Mouse (Mus musculus) brain, embryonic 18.5 days (tissue): ENCODE results near the gene Als2.

Source experiments
- DNase-seq: peaks from one replicate; pipeline ENCODE4 v3.0.0-alpha.2; 2012; ENCODE audit warnings: low read depth, low spot score

The Als2 gene

DNA sequence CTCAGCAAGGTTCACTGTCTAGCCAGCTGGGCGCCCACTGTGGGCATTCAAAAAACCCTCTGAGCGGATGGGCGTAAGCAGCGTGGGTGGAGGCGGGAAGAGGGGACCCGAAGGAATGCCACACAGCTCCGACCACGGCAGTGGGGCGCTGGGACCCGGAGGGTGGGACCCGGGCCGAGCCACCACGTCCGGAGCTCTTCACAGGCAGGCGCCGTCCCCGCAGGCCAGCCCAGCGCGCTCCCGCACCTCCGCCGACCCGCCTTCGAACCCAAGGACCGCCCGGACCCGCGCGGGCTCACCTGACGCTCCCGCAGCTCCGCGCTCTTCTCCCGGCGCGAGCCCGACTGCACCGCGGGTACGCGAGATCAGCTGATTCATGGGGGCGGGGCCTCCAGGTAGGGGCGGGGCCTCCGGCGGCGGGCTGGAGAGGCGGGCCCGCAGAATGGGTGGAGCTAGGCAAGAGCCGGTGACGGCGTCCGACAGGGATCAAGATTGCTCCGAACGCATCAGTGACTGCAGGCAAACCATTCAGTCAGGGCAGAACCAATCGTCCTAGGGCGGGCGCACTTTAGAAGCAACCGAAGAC lies at the start of gene Als2:
Gene Als2 (minus strand): TSS at position 376 of the 586 bp plus-strand sequence.
- DNase-seq, result peak; percentile 93

DNA sequence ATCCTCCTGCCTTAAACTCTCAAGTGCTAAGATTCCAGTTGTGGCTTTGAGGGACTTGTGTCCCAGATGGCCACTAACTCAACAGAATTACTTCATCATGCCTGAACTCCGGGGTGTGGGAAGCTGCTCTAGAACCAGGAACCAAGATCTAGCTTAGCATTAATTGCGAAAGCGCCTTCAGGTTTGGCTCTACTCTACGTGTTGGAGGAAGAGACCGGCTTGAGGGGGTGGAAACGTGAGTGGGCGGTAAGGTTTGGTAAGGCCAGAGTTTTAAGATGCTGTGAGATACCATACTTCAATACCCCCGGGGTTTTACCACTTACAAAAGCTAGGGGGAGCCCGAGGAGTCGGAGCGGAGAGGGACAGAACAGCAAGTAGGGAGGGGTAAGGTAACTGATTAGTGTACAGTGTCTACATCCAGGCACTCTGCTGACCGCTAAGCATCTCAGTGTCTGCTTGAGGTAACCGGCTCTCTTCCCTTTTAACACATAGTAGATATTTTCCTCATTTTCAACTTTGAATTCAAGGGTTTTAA lies 49.4 kb upstream of the Als2 start:
- DNase-seq, result no peak

DNA sequence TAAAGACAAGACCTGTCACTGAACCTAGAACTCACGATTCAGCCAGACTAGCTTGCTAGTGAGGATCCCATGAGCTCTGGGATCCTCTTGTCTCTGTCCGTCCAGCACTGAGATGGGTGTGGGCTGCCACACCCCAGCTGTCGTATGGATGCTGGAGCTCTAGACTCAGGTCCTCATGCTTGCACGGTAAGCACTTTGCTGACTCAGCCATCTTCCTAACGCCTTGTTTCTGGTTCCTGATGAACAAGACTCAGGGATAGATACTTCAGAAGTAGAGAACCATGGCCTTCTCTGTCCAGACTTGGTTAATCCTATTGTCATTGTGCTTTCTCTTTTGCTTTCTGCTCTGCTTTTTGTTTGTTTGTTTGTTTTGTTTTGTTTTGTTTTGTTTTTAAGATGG lies 48.8 kb upstream of the Als2 start:
- no peak for DNase-seq

DNA sequence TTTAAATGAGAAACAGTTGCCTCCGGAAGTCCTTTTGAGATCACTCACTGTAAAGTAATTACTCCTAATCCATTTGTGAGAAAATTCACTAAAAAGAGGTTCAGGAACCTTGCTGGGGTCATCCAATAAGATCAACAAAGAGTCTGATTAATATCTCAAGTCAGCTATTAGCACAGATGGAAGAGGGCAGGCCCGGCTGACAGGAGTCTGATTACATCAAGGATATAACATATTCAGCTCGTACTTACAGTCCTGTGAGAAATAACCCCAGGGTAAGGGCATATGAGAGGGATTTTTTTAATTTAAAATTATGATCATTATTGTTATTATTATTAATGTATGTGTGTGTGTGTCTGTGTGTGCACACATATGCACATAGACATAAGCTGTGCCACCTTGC lies 35.2 kb upstream of the Als2 start:
- no peak for DNase-seq

DNA sequence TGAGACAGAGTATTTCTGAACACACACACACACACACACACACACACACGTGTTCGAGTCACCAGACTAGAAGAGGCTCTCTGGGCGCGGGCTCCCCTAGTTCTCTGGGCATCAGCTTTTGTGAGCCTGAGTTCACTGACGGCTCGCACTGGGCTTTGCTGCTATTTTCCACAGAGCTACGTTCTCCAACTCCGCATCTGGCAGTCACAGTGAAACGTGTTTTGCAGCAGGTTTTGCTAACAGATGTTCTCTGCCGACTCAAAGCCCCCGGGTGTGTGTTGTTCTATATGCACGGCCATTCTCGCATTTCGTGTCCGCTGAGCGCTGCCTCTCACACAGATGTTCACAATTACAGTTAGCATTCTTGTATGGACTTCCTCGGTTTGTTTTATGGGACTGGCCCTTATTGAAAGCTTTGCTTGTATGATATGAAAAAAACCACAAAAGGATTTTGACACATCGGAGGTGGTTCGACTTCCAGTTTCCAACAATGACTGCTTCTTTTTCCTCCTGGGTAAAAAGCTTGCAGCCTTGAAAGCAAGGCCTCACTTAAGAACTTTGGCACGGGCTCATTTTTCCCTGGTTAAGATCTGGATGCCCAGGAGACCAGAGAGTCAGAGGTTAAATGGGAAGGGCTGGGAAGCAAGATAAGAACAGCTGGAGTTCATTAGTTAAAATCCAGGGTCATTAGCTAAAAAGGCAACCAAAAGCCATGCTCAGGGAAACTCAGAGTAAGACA lies 33.1 kb upstream of the Als2 start:
- peak; percentile 20 for DNase-seq

DNA sequence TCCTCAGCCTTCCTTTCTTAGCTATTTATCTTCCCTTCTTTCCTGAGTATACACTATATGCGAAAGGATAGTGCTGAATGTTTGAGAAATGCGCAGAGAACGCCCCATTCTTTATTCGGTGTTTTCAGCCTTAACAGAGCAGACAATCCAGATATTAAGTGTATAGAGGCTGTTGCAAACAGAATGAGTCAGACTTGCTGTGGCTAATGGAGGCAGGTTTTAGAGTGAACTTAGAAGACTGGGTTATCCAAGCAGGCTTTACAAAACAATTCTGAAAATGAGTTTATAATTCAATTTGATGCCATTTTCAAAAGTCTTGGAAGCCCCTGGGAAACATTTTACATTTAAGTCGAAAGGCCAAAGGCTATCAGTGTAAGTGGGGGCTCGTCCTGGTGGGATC lies 32.4 kb upstream of the Als2 start:
- no peak for DNase-seq

DNA sequence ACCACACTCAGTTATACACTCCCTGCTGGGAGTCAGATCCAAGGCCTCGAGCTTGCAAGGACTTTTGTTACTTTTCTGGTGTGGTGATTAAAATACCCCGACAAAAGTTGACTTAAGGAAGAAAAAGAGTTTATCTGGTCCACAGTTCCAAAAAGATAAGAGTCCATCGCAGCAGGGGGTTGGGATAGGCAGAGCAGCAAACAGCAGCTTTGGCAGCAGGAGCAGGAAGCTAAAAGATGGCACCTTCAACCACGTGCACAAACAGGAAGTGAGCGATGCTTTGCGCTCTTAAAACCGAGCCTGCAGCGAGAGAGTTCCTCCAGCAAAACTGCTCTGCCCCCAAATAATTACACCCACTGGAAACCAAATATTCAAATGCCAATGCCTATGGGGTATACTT lies 31.9 kb upstream of the Als2 start:
- DNase-seq, result no peak

DNA sequence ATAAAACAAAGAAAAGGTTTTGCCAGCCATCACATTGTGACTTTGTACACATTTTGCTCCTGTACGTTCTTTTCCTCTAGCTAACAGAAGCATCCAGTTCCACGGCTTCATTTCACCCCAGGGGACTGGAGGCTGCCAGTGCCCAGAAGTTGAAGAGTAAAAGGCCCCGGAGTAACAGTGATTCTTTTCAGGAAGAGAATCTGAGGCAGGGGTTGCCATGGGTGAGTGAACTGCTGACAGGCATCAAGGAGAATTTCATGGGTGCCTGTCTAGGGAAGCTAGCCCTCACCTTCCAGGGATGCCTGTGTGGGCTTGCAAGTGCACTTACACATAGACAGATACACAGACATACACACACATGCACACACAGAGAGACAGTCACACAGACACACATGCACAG lies 20.7 kb upstream of the Als2 start:
- DNase-seq, result no peak

DNA sequence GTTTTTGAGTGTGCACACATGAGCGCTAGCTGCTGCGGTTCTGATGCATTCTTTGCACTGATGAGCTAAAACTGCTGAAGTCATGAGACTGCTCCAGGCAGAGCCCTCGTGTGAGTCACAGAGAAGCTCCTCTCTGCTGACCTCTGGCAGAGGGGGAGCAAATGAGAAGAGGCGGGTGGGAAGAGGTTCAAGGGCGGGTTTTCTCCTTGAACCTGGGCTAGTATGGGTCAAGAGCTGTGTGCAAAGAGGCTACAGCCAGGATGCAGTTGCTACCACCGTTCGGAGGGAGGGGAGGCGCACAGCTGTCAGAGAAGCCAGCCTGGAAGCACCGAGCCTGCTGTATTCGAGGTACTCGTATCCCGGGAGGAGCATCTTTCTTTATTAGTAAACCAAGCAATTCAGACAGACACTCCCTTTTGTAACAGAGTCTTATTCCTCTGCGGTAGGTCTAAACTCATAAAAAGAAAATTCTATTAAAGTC lies 19.8 kb upstream of the Als2 start, which contains the start of gene Cdk15:
Gene Cdk15 (plus strand): TSS at position 156 of the 481 bp plus-strand sequence.
- no peak for DNase-seq

DNA sequence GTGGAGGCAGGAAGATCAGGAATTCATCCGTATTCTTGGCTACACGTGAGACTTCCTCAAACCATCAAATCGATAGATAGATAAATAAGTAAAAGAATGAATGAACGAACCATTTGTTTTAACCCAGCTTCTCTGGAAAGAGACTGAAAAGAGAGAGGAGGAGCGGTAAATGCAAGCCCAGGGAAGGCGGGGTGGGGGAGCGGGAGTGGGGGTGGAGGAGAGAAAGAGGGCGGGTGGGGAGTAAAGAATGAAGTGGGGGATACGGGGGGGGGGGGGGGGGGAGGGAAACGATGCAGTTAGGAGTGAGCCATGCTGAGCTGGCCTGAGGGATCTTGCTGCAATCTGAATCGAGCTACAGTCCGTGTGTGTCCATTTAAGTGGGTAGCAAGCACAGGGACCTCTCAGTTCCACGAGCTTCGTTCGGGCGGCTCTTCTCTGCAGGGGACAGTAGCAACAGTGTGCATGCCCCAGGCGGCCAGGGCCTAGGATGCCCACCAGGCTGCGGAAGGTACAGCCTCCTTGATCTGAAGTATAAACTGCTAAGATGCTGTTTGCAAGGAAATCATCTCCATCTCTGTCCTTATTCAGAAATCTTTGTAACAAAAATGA lies 16.4 kb upstream of the Als2 start:
- DNase-seq, result no peak

DNA sequence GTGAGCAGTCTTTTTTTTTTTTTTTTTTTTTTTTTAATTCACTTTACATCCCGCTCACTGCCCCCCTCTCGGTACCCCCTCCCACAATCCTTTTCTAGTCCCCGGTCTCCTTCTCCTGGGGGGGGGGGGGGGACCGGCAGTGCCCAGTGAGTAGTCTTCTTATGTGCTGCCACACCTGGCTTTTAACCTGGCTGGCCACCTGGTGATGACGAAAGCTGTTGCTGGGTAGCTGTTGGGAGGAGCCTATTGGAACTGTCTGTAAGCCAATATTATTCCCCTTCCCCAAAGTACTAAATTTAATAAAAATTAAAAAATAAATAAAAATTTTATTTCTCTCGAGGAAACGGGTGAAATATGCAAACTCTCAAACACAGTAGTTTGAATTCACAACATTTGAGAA lies 15.7 kb upstream of the Als2 start:
- no peak for DNase-seq

DNA sequence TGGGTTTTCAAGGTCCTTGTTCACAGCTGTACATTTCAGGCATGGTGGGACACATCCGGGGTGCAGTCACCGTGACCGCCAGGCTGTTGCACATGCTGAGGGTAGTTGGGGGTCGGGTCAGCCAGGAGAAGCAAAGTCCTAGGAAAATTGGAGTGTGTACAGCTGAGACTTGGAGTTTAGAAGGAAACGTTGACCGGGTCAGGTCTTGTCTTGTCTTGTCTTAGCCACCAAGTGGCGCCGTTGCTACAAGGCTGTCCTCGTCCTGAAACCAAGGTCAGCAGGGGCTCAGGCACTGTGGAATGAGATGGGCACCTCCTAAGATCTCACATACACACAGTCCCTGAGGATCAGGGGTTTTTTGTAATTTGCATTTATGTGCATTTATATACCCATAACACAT lies 10.6 kb upstream of the Als2 start:
- DNase-seq, result no peak

DNA sequence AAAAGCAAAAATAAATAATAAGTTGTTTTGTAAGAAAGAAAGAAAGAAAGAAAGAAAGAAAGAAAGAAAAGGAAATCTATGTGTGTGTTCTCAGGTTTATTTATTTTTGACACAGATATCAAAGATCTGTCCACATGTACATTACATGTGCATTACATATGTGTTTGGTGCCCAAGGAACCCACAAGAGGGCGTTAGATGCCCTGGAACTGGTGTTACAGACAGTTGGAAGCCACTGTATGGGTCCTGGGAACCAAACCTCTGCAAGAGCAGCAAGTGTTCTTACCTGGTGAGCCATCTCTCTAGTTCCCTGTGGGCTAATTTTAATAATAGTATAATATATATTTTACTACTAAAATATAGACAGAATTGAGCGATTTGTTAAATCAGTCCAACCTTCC lies 6.7 kb upstream of the Als2 start:
- no peak for DNase-seq

DNA sequence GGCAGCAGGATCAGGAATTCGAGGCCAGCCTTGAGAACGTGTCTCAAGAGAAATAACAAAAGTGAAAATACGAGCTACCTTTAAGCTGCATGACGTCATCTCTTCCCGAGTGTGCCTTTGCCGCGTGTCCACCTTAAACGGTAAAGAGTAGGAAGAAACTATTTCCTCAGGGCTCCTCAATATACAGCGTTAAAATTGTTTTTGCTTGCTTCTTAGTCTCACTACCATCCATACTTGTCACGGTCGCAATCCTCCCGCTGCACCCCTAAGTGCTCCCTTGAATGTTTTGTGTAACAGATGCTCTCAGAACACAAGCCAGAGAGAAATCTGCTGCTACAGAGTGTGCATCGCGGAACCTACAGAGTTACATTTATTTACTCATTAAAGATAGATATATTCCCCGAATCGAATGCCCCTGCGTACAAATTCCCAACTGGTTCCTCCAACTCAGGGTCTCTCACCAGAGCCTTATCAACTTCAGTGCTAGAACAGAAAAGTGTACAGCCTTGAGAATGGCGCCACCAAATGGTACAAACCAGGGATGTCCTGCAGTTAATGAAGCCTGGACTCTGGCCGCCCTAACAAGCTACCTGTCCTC lies 682 bp upstream of the Als2 start:
- no peak for DNase-seq

DNA sequence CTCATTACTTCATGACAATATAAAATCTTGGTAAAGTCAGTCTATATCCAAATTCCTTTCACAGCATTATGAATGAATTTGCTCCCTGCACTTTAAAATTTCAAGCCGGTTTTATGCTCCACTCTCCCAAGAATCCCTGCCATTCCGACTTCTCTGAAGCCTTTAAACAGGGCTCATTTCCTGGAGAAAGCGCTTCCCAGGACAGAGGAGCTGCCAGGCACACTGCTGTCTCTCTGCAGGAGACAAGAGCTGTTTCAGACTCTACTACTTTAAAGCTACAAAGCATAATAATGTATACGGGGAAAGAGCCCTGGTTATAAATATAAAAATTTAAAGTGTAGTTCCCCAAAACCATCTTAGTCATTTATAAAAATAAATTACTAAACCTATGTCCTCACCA lies 7.8 kb downstream of the Als2 start:
- no peak for DNase-seq

DNA sequence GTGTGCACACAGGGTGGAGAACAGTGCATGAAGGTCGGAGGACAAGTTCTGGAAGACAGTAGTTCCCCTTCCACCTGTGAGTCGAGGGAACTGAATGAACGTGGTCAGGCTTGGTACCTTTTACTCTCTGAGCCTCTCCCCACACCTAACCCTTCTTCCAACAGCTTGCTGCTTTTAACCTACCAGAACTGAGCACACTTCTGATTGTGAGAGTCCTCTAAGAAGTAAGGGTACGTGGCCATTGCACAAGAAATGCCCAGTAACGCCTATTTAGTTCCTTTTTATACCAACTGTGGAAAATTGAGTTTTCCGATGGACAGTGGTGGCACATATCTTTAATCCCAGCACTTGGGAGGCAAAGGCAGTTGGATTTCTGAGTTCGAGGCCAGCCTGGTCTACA lies 8.5 kb downstream of the Als2 start:
- no peak for DNase-seq

DNA sequence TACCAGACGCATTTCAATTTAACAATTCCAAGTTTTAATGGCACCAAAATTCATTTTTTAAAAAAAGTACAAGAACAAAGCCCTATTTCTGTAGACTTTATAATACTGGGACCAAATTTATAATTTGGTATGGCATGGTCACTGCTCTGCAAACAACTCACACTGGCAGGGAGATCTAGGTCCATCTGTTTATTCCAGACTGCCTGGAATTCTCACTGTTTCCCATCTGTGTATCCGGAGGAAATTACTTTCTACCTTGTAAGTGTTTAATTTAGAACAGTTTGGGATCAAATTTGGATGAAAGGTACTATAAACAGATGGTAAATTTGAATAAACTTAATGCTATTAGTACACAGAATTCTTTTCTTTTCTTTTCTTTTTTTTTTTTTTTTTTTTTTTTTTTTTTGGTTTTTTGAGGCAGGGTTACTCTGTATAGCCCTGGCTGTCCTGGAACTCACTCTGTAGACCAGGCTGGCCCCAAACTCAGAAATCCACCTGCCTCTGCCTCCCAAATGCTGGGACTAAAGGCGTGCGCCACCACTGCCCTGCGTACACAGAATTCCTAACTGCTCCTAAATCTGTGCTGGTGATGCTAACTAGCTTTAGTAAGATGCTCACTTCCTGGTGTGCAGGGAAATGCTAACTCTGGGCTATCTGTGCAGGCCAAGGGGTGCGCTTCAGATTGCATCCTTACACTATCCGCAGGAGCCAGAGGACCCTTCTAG lies 14.8 kb downstream of the Als2 start:
- peak; percentile 22 for DNase-seq

DNA sequence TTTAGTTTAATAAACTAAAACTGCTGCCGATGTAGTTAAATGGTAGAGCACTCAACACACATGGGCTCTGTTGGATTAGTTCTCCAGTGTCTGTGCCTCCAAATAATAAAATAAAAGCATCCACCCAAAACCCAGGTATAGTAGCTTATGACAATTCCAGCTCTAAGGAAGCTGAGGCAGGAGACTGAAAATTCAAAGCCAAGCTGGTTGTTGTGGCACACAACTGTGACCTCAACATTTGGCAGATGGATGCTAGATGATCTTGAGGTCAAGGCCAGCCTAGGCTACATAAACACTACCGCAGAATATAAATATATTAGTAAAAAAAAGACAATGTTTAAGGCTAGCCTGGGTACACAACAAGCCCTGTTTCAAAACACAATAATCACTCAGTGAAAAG lies 15.4 kb downstream of the Als2 start:
- no peak for DNase-seq

DNA sequence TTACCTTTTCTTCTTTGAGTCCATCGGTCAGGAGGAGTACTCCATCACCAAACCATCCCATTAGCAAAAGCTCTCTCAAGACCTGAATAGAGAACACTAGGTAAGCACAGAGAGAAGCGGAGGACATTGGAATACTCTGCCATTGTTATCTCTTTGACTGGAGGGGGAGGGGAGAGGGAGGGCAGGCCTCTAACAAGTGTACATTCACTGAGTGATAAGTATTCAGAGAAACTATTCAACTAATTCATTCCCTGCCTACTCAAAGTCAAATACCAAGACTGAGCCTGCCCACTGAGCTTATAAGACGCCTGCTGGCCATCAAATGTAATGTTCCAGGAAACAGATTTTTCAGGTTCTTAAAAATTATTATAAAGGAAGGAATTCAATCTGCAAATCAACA lies 16.7 kb downstream of the Als2 start:
- DNase-seq, result no peak

DNA sequence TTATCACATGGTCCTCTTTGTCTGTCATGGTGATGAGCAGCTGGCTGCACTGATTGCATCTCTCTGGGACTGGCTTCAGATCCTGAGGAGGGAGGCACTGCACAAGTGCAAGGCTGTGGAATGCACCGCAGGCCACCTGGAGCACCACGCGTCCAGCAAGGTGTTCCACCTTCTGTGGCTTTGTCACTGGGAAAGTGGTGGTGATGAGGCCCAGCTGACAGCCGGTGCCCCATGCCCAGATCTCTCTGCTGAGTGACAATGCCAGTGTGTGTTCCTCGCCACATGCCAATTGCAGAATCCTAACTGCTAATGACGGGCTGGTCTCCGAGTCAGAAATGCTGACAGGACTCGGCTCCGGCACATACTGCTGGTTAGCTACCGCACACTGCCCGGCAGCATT lies 21.6 kb downstream of the Als2 start:
- no peak for DNase-seq

DNA sequence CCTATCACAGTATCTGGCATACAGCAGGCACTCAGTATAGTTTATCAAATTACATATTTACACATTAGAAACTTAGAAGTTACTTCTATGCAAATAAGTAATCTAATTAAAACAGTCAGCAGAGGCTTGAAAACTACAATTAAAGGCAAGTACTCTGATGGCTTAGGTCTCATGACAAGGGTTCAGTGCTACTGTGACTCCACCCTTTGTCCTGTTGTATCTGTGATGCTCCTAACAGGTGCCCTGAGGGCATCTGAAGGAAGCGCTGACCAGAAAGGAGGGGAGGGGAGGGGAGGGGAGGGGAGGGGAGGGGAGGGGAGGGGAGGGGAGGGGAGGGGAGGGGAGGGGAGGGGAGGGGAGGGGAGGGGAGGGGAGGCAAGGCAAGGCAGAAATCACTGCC lies 24.1 kb downstream of the Als2 start:
- no peak for DNase-seq
